Mouse (Mus musculus) embryo, embryonic 11 days (tissue): ENCODE results near the gene Ldlrad3.

Source experiments
- DNase-seq: peaks from one replicate; pipeline ENCODE4 v3.0.0-alpha.2; 2015

Ldlrad3 gene

DNA sequence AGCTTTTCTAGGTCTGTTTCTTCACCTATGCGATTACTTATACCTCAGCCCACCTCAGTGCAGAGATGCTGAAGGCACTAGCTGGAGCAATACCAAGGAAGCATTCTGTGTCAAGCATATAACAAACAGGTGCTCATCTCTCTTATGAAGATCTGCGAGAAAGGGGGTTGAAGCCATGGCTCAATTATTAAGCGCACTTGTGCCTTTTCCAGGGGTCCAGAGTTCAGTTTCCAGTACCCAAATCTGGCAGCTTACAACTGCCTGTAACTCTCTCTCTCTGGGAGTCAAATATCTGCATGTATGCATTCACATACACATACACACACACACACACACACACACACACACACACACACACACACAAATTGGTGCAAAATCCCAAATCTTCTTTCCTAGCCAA lies 72.4 kb downstream of the Ldlrad3 start:
- no peak for DNase-seq

GRCm38 (mm10) chr2:102113323-102113722 lies 72.9 kb downstream of the Ldlrad3 start:
- DNase-seq, result no peak

GRCm38 (mm10) chr2:102111906-102112499 lies 74.2 kb downstream of the Ldlrad3 start:
- no peak for DNase-seq

- DNase-seq, result no peak
Observed at GRCm38 (mm10) chr2:102110306-102110705, 75.9 kb downstream of the Ldlrad3 start.

DNA sequence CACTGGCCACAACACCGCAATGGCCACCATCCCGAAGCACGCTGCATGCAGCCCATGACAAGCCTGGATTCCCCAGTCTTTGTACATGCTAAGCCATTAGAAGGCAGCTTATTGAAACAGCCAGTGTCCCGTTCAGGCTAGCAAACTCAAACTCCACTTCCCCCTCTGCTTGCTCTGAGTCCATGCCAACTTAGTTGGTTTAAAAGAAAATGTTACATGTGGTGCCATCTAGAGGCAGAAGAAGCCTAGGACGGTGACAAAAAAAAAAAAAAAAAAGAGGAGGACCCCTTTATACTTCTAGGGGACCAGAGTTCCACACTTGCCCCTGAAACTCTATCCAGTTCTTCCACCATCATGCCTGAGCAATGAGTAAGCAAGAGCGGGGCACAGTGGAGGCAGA lies 78.9 kb downstream of the Ldlrad3 start:
- DNase-seq, result peak; percentile 47

DNA sequence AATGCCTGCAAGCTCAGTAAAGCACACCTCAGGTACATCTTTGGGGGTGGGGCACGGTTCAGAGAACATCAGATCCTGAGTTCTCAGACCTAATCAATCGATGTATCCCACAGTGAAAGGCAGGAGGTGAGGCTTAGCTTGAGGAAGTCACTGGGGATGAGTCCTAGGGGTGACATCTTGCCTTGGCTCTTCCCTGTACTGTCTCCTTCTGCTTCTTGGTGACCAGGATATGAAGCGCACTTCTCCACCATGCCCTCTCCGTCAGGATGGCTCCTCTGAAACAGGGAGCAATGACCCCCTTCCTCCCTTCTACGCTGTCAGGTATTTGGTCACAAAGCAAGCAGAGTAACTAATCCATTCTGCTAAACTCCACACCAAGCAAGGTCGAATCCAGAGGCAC lies 79.5 kb downstream of the Ldlrad3 start:
- DNase-seq, result no peak

DNA sequence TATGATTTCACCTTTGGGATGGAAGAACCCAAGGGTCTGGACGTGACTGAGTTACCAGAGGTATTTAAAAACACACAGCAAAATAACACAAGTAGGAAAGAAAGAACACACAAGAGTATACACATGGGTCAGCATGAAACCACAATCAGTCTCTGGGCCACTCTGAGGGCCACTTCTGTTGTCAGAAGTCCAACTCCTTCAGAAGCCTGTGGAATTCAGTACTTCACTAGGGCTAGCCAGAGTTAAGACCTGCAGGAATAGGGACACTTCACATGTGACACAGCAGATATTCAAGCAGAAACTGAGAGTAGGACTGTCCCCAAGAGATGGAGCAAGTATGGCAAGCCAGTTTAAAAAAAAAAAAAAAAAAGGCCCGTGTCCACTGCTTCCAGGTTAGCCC lies 80.7 kb downstream of the Ldlrad3 start:
- no peak for DNase-seq

GRCm38 (mm10) chr2:102103955-102104354 lies 82.2 kb downstream of the Ldlrad3 start:
- no peak for DNase-seq

DNA sequence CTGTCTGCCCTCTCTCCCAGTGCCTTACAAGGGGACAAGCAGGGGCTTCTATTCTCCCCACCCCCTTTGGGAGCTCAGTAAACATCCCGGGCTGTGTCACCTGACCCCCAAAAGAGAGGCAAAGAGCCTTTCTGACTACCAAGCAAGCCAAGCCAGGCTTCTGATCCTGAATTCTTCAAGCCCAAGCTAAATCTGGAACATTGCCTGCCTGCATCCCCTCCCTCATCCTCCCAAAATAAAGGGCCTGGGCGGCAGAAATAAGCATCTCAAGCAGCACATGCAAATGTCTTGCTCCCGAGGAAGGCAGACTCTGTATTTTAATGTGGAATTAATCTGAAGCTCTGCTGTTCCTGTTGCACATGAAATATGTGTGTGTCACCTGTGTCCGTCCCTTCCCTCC lies 85.7 kb downstream of the Ldlrad3 start:
- no peak for DNase-seq

- no peak for DNase-seq
Observed at GRCm38 (mm10) chr2:102099702-102100450, 86.3 kb downstream of the Ldlrad3 start.

GRCm38 (mm10) chr2:102099261-102099660 lies 86.9 kb downstream of the Ldlrad3 start:
- no peak for DNase-seq

- no peak for DNase-seq
Observed at GRCm38 (mm10) chr2:102094773-102095172, 91.4 kb downstream of the Ldlrad3 start.

DNA sequence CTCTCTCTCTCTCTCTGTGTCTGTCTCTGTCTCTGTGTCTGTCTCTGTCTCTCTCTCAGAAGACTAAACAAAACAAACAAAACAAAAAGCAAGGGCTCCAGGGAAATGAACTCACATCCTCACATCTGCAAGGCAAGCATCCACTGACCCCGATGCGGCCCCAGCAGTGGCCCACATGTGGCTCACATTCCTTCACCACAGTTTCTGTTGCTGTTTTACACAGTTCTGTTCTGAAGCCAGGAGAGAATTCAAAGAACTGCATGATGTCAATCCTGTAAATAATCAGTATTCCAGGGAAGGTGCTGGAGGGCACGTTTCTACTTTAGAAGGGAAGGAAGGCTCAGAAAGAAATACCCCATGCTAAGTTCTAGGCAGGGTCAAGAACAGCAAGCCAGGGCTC lies 91.9 kb downstream of the Ldlrad3 start:
- no peak for DNase-seq

GRCm38 (mm10) chr2:102092579-102092978 lies 93.6 kb downstream of the Ldlrad3 start:
- no peak for DNase-seq

DNA sequence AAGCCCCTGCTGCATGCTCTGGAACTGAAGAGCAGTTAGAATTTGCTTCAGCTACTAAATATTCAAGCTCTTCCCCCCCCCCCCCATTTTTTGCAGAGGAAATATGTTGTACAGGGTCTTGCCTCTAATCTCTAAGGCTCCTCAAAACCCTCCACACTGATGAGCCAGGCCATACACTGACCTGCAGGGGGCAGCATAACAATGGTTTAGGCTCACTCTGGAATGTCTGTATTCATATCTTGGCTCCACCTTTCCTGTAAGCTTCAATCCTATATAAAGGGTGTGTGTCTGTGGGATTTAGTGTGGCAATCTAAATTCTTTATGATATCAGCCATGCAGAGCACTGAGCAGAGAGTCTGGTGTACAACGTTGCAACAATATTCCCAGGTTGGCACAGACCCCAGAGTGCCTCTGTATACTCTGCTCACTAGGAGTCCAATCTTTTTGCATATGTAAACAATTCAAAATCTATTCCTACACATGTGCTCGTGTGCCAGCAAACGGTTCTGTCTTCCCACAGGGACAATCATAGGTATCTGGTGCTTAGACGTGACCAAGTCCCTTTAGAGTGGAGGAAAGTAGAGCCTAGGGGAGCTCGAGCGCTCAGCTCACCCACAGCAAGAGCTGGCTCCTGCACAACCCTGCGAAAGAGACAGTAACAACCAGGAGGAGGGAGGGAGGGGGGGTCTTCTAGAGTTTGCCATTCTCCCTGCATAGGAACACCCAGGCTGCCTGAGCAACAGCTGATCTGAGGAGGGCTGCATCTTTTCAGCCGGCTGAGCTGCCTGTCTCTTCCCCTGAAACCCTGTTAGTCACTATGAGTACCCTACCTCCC lies 94.5 kb downstream of the Ldlrad3 start:
- peak; percentile 86 for DNase-seq

GRCm38 (mm10) chr2:102087787-102088186 lies 98.4 kb downstream of the Ldlrad3 start:
- no peak for DNase-seq

- DNase-seq, result no peak
Observed at GRCm38 (mm10) chr2:102086583-102086982, 99.6 kb downstream of the Ldlrad3 start.

GRCm38 (mm10) chr2:102082782-102083181 lies 103.4 kb downstream of the Ldlrad3 start:
- no peak for DNase-seq

- peak; percentile 74 for DNase-seq
Observed at GRCm38 (mm10) chr2:102077554-102077953, 108.6 kb downstream of the Ldlrad3 start.

GRCm38 (mm10) chr2:102076237-102076636 lies 109.9 kb downstream of the Ldlrad3 start:
- no peak for DNase-seq

DNA sequence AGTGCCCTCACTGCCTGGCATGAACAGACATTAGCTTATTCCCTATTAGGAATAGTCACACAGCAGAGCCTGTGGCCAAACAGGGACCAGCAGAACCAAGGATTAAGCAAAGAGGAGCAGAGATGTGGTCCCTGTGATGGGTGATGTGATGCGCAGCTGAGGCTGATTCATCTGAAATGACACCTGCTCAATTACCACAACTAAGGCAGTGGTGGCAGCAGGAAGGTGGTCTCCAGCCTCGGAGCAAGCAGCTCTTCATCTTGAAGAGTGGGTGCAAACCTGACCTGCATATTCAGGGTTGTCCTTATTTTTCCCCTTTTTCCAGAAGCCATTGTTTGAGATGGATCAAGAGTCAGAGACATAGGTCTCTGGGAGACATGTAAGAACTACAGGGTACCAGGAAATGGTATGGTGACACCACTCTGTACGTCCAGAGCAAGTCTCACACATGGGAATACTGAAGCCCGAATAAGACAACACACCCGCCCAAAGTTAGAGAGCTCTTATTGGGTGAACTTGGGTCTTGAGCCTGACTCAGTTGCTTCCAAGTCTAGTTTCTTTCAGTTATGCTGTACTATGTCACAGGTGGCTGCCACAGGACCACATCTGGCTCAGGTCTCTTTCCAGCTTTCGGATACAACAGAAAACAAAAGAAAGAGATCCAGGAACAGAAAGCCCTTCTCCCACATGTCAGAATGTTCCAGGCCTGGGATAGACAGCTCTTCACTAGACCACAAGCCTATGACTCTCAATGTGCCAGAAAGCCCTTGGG lies 112.7 kb downstream of the Ldlrad3 start:
- no peak for DNase-seq

GRCm38 (mm10) chr2:102072859-102073258 lies 113.3 kb downstream of the Ldlrad3 start:
- no peak for DNase-seq
